Mouse (Mus musculus): ENCODE measurements around the gene Hspb7.

DNA sequence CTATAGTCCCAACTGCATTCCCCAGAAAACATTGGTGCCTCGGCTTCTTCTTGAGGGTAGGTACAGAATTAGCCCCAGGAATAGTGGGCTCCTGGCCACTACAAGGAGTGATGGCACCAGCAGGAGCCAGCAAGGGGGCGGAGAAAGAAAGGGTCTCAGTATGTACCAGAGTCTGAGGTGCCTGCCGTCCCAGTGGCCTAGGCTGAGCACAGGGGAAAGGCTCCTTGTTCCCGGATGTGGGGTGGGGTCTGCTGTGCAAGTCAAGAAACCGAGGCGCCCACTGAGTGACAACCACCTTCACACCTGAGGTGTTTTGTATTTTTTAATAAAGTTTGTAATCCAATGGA is 47.0 kb downstream of the Hspb7 start:
- TF ChIP-seq GATA1 (IDR thresholded peaks at IDR 0.05; ENCODE audit: low read length) (no peak), TAL1 (IDR thresholded peaks at IDR 0.05; ENCODE audit: low read length) (no peak)

Measured in erythroblast, embryonic 14.5 days (primary cell).